Mouse (Mus musculus) liver, embryonic 11.5 days (tissue): Measurements from ENCODE around the gene Naa35. TPM values are rescaled to one million over a fixed set of nuclear protein-coding genes. Genes with fewer than 3 reads are reported as not detected.

Source experiments
- ATAC-seq: fragments of 200-750 bp; cut with Nextera tagmentation; replicated peaks from 2 replicates; pipeline ENCODE4 v1.8.0; 2017; ENCODE audit warnings: moderate number of reproducible peaks, mild to moderate bottlenecking, moderate TSS enrichment, moderate library complexity; ENCODE audit not compliant: low FRiP score
- DNase-seq: peaks from one replicate; pipeline ENCODE4 v3.0.0-alpha.2; 2017; ENCODE audit warnings: low spot score
- H3K27ac ChIP-seq: fragments of 300-500 bp; sonication (generic); 2 replicates; pipeline ENCODE4 v1.5.1; 2014; ENCODE audit warnings: mild to moderate bottlenecking, low read depth, low read length, control low read depth
- H3K27me3 ChIP-seq: fragments of 300-500 bp; sonication (generic); replicated peaks from 2 replicates; pipeline ENCODE4 v1.6.1; 2014; ENCODE audit warnings: low read length, mixed read lengths; ENCODE audit not compliant: control insufficient read depth, insufficient read depth
- H3K36me3 ChIP-seq: fragments of 300-500 bp; sonication (generic); 2 replicates; pipeline ENCODE4 v1.6.1; 2014; ENCODE audit warnings: mild to moderate bottlenecking, low read length, moderate library complexity, mixed read lengths; ENCODE audit not compliant: control insufficient read depth, insufficient read depth
- H3K4me1 ChIP-seq: fragments of 300-500 bp; sonication (generic); replicated peaks from 2 replicates; pipeline ENCODE4 v1.6.1; 2014; ENCODE audit warnings: low read length, mixed read lengths; ENCODE audit not compliant: control insufficient read depth, insufficient read depth
- H3K4me2 ChIP-seq: fragments of 300-500 bp; sonication (generic); 2 replicates; pipeline ENCODE4 v1.6.1; 2014; ENCODE audit warnings: mild to moderate bottlenecking, control low read depth, moderate library complexity
- H3K4me3 ChIP-seq: fragments of 300-500 bp; sonication (generic); 2 replicates; pipeline ENCODE4 v1.5.1; 2014; ENCODE audit warnings: low read depth, low read length, control low read depth
- H3K9ac ChIP-seq: fragments of 300-500 bp; sonication (generic); 2 replicates; pipeline ENCODE4 v1.6.1; 2014; ENCODE audit warnings: low read depth, low read length, control low read depth
- H3K9me3 ChIP-seq: fragments of 300-500 bp; sonication (generic); 2 replicates; pipeline ENCODE4 v1.6.1; 2016; ENCODE audit warnings: low read length, inconsistent platforms, mixed read lengths; ENCODE audit not compliant: control insufficient read depth
- WGBS: fragments of 180-500 bp; shearing (Covaris S2); extraction: QIAGEN DNeasy Blood & Tissue Kit; methylation state at CpG from one replicate; pipeline ENCODE4 v1.1.7; 2014; 5-methylcytosine and 5-hydroxymethylcytosine counted together
- polyA plus RNA-seq: library from polyadenylated mRNA; unstranded; fragments of >200 nt; fragmentation: Nextera tagmentation; extraction: Ambion mirVana; gene quantifications from 2 replicates; pipeline ENCODE4 v1.2.1, GENCODE M21; 2014

Gene Naa35
- polyA plus RNA-seq, 1 experiment from 2014 or later, result 53.6 TPM

GRCm38 (mm10) chr13:59674215-59674614, 89.2 kb downstream of the Naa35 start:
- Histone ChIP-seq H3K9me3 (no peaks in the 10 kb centered on the region), H3K4me3 (peak overlapping the region; percentile 89), H3K4me2 (peak overlapping the region; percentile 76), H3K27ac (peak overlapping the region; percentile 36; the same call in 1 of the 2 replicates), H3K9ac (peak overlapping the region; percentile 95), H3K27me3 (no peaks in the 10 kb centered on the region), H3K36me3 (no peaks in the 10 kb centered on the region), H3K4me1 (peaks cover 39% of the 10 kb centered on the region)
- DNase-seq (no peak), ATAC-seq (no peak)
- WGBS, result 20% methylated on average over 3 of the region's 3 CpGs

GRCm38 (mm10) chr13:59674761-59675150, 89.7 kb downstream of the Naa35 start:
- ATAC-seq (no peak; the same call in 1 of the 2 replicates), DNase-seq (peak; percentile 65)
- no peaks in the 10 kb centered on the region for H3K27me3 ChIP-seq
- peak overlapping the region; percentile 95 for H3K9ac ChIP-seq
- H3K4me2 ChIP-seq, result peak overlapping the region; percentile 76
- peak overlapping the region; percentile 85 for H3K27ac ChIP-seq
- under 1% methylated on average over 13 of the region's 13 CpGs for WGBS
- no peaks in the 10 kb centered on the region for H3K9me3 ChIP-seq
- H3K36me3 ChIP-seq, result no peaks in the 10 kb centered on the region
- peaks cover 38% of the 10 kb centered on the region for H3K4me1 ChIP-seq
- H3K4me3 ChIP-seq, result peak overlapping the region; percentile 89

GRCm38 (mm10) chr13:59675151-59676011, 90.3 kb downstream of the Naa35 start, which contains the start of gene Golm1:
Gene Golm1, minus strand, starts transcription at chr13:59675811.
- Histone ChIP-seq H3K27ac (peak within 1 kb of the TSS; percentile 85), H3K27me3 (no peaks in the 10 kb centered on the region), H3K9ac (peak within 1 kb of the TSS; percentile 95), H3K36me3 (no peaks in the 10 kb centered on the region), H3K4me3 (peak within 1 kb of the TSS; percentile 89), H3K4me1 (peaks cover 40% of the 10 kb centered on the region), H3K9me3 (no peaks in the 10 kb centered on the region), H3K4me2 (peak within 1 kb of the TSS; percentile 76)
- WGBS, result under 1% methylated on average over 51 of the region's 61 CpGs
- ATAC-seq (peak; percentile 88), DNase-seq (peak; percentile 76)

GRCm38 (mm10) chr13:59676316-59677229, 91.5 kb downstream of the Naa35 start:
- WGBS, result 62% methylated on average over 12 of the region's 12 CpGs
- Histone ChIP-seq H3K36me3 (no peaks in the 10 kb centered on the region), H3K4me1 (peaks cover 37% of the 10 kb centered on the region), H3K9ac (no peak overlapping the region), H3K4me2 (no peak overlapping the region), H3K4me3 (no peak overlapping the region; the same call in 1 of the 2 replicates), H3K27ac (peak overlapping the region; percentile 85; the same call in 1 of the 2 replicates), H3K27me3 (no peaks in the 10 kb centered on the region), H3K9me3 (no peaks in the 10 kb centered on the region)
- DNase-seq, result no peak
- ATAC-seq, result no peak

- no peaks in the 10 kb centered on the region for H3K27me3 ChIP-seq
- H3K9ac ChIP-seq, result no peak overlapping the region
- H3K27ac ChIP-seq, result no peak overlapping the region
- 53% methylated on average over 4 of the region's 4 CpGs for WGBS
- ATAC-seq (no peak), DNase-seq (no peak)
- H3K36me3 ChIP-seq, result no peaks in the 10 kb centered on the region
- no peak overlapping the region for H3K4me2 ChIP-seq
- H3K4me1 ChIP-seq, result peaks cover 21% of the 10 kb centered on the region
- H3K4me3 ChIP-seq, result no peak overlapping the region
- H3K9me3 ChIP-seq, result no peaks in the 10 kb centered on the region
Observed at GRCm38 (mm10) chr13:59679306-59679705, 94.2 kb downstream of the Naa35 start.

GRCm38 (mm10) chr13:59679908-59680307, 94.8 kb downstream of the Naa35 start:
- DNase-seq, result no peak
- H3K9ac ChIP-seq, result no peak overlapping the region
- ATAC-seq, result no peak
- no peaks in the 10 kb centered on the region for H3K27me3 ChIP-seq
- no peak overlapping the region for H3K27ac ChIP-seq
- H3K4me3 ChIP-seq, result no peak overlapping the region
- H3K36me3 ChIP-seq, result no peaks in the 10 kb centered on the region
- no peaks in the 10 kb centered on the region for H3K9me3 ChIP-seq
- no peak overlapping the region for H3K4me2 ChIP-seq
- peaks cover 21% of the 10 kb centered on the region for H3K4me1 ChIP-seq
- WGBS, result 39% methylated on average over 4 of the region's 4 CpGs

GRCm38 (mm10) chr13:59682629-59683028, 97.6 kb downstream of the Naa35 start:
- DNase-seq (no peak), ATAC-seq (peak; percentile 82)
- H3K4me2 ChIP-seq, result peak overlapping the region; percentile 19; the same call in 1 of the 2 replicates
- H3K4me3 ChIP-seq, result no peak overlapping the region
- H3K9ac ChIP-seq, result no peak overlapping the region
- WGBS, result 15% methylated on average over 7 of the region's 7 CpGs
- no peaks in the 10 kb centered on the region for H3K36me3 ChIP-seq
- no peaks in the 10 kb centered on the region for H3K27me3 ChIP-seq
- no peak overlapping the region for H3K27ac ChIP-seq
- H3K4me1 ChIP-seq, result peaks cover 21% of the 10 kb centered on the region
- no peaks in the 10 kb centered on the region for H3K9me3 ChIP-seq

- H3K4me1 ChIP-seq, result peaks cover 7% of the 10 kb centered on the region; the same call in 1 of the 2 replicates
- WGBS, result 72% methylated on average over 3 of the region's 3 CpGs
- no peak overlapping the region for H3K4me2 ChIP-seq
- DNase-seq (no peak), ATAC-seq (no peak)
- H3K9me3 ChIP-seq, result no peaks in the 10 kb centered on the region
- no peak overlapping the region for H3K4me3 ChIP-seq
- no peak overlapping the region for H3K27ac ChIP-seq
- H3K27me3 ChIP-seq, result no peaks in the 10 kb centered on the region
- no peak overlapping the region for H3K9ac ChIP-seq
- no peaks in the 10 kb centered on the region for H3K36me3 ChIP-seq
Observed at GRCm38 (mm10) chr13:59685236-59685635, 100.2 kb downstream of the Naa35 start.
